Mouse (Mus musculus): ENCODE data around the gene U2af1.
A peak's percentile ranks its signal among the peaks of the same experiment; 100 is the strongest.

Gene U2af1

DNA sequence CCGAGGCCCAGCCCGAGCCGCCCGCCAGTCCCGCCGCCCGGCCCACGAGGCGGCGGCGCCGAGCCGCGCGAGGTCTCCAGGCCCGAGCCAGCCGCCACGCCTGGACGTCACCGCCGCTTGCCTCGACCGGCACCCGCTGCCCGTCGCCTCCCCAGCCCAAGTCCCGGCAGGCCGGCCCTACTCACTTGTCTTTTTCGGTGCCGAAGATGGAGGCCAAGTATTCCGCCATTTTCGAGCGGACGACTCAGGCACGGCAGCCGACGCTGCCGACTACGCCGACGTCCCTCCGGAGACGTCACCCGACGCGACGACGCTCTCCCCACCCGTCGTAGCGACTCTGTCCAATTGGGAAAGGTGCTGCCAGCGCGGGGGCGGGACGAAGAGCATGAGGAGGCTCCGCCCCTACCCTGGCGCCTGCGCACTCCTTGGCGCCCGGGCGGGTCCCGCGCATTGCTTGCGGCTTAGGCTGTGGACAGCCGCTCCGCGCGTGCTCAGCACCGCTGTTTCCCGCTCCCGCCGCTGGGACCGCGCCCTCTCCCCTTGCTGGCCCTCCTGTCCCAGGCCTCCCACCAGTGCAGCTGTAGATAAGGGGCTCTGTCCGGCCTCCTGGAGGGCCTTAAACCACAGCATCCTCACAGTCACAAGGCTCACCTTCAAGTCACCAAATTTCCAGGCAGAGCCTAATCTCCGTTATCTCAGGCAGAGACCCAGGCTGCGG is at the start of gene U2af1:
TSS of gene U2af1 (minus strand) at position 425 of the 718 bp plus-strand sequence.
- TF ChIP-seq GATA4 (IDR thresholded peaks at IDR 0.05; ENCODE audit: insufficient replicate concordance, low read length), result peak; percentile 46; the same call in 1 of the 2 replicates

GRCm38 (mm10) chr17:31705271-31706020 is 46.8 kb upstream of the U2af1 start:
- TF ChIP-seq GATA4 (IDR thresholded peaks at IDR 0.05; ENCODE audit: insufficient replicate concordance, low read length), result no peak

GRCm38 (mm10) chr17:31703276-31703980 is 44.7 kb upstream of the U2af1 start:
- TF ChIP-seq GATA4 (IDR thresholded peaks at IDR 0.05; ENCODE audit: insufficient replicate concordance, low read length), result no peak

- no peak for TF ChIP-seq GATA4 (IDR thresholded peaks at IDR 0.05; ENCODE audit: insufficient replicate concordance, low read length)
These were observed 39.7 kb upstream of the U2af1 start for GRCm38 (mm10) chr17:31698347-31698746.

- no peak for TF ChIP-seq GATA4 (IDR thresholded peaks at IDR 0.05; ENCODE audit: insufficient replicate concordance, low read length)
These were observed 36.3 kb upstream of the U2af1 start for GRCm38 (mm10) chr17:31694949-31695348.

DNA sequence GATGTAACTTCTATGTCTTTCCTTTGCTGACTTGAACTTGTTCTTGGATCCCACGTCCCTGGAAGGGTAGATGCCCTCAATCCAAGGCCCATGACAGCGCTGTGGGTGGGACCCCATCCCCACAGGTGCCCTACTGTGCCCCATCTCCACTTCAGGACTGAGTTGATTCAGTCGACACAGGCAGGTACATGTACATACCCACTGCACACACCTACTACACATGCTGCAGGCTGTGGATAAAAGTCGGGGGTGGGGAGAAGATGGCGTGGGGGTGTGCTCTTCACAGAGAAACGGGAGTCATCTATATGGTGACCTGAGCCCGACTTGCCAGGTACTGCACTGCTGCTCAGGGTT is 35.3 kb upstream of the U2af1 start:
- TF ChIP-seq GATA4 (IDR thresholded peaks at IDR 0.05; ENCODE audit: insufficient replicate concordance, low read length), result no peak

DNA sequence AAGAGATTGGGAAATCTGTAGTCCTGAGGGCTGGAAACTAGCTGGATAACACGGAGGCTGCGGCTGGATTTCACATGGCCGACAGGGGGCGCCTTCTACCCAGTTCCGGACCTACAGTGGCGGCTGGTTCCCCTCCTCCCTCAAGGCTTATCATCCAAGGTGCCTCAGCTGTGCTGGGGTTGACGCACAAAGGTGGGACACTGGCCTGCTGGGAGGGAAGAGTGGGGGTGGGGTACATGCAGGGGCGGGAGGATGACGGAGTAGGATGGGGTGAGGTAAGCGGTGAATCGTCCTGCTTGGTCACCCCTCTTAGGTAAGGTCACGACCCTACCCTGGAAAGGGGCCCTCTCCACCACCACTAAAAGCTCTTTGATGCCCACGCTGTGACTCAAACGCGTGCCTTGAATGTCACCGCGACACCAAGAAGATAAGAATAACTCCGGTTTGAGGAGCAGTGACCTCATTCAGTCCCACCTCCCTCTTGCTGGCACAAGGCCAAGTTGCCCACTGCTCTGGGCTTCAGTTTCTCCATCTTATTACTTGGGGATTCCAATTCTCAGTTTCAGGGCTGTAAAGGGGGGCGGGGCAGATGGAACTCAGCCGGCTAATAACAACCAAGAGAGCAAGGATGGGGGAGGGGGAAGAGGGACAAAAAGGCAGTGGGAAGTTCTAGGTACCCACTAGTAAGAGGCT is 34.8 kb upstream of the U2af1 start:
- no peak for TF ChIP-seq GATA4 (IDR thresholded peaks at IDR 0.05; ENCODE audit: insufficient replicate concordance, low read length)

GRCm38 (mm10) chr17:31692918-31693317 is 34.2 kb upstream of the U2af1 start:
- no peak for TF ChIP-seq GATA4 (IDR thresholded peaks at IDR 0.05; ENCODE audit: insufficient replicate concordance, low read length)

DNA sequence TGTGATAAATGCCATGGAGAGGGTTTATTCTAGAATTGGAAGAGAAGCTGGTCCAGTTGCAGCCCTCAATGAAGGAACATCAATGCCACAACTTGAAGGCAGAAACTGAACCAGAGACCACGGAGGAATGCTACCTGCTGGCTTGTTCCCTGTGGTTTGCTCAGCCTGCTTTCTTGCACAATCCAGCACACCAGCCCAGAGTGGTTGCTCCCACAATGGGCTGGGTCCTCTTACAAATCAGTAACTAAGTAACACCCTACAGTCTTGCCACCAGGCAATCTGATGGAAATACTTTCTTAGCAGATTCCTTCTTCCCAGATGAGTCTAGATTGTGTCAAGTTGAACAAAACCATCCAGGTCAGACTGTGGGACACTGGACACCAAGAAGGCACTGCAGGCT is 30.9 kb upstream of the U2af1 start:
- TF ChIP-seq GATA4 (IDR thresholded peaks at IDR 0.05; ENCODE audit: insufficient replicate concordance, low read length), result no peak

- TF ChIP-seq GATA4 (IDR thresholded peaks at IDR 0.05; ENCODE audit: insufficient replicate concordance, low read length), result no peak
These were observed 29.4 kb upstream of the U2af1 start for GRCm38 (mm10) chr17:31688112-31688511.

DNA sequence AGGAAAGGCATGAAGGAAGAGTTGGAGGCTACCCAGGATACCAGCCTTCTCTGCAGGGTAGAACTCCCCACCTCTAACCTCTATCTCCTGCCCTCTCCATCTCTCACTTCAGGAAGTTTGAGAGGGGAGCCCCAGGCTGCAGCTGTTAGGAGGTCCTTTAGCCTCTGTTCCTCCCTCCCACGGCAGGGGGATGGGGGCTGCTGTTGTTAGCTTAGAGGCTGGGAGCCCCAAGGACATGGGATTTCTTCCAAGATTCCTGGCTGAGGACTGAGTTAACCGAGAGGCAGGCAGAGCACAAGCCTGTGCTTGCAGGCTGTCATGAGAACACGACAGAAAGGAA is 27.5 kb upstream of the U2af1 start:
- no peak for TF ChIP-seq GATA4 (IDR thresholded peaks at IDR 0.05; ENCODE audit: insufficient replicate concordance, low read length)

GRCm38 (mm10) chr17:31685514-31686224 is 27.0 kb upstream of the U2af1 start:
- no peak for TF ChIP-seq GATA4 (IDR thresholded peaks at IDR 0.05; ENCODE audit: insufficient replicate concordance, low read length)

- TF ChIP-seq GATA4 (IDR thresholded peaks at IDR 0.05; ENCODE audit: insufficient replicate concordance, low read length), result no peak
These were observed 21.8 kb upstream of the U2af1 start for GRCm38 (mm10) chr17:31680450-31680849.

DNA sequence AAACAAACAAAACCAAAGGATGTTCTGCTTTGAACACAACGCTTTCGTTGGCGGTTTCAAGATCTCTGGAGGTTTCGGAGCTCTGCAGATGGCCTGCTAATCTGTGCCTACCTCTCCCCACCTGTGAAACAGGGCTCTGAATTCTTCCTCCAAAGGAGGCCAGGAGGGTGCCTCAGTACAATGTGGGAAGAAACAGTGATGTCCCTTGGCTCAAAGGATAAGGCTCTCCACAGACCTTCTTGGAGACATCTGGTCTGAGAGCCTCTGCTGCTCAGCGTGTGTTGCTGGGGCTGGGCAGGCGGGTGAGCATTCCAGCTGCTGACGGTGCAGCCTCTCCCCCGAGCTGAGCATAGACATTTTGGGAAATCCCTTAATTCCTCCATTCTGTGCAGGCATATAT is 18.8 kb upstream of the U2af1 start, which contains the start of gene Cryaa:
TSS of gene Cryaa (plus strand) at position 301 of the 400 bp plus-strand sequence.
- no peak for TF ChIP-seq GATA4 (IDR thresholded peaks at IDR 0.05; ENCODE audit: insufficient replicate concordance, low read length)

GRCm38 (mm10) chr17:31674426-31674825 is 15.7 kb upstream of the U2af1 start:
- no peak for TF ChIP-seq GATA4 (IDR thresholded peaks at IDR 0.05; ENCODE audit: insufficient replicate concordance, low read length)
